Mouse (Mus musculus) embryo, embryonic 11 days (tissue): ENCODE results near the gene Atp5d.

Experiments
- DNase-seq: peaks from one replicate; pipeline ENCODE4 v3.0.0-alpha.2; 2015

Gene Atp5d

GRCm38 (mm10) chr10:80189999-80190398, 51.6 kb downstream of the Atp5d start:
- DNase-seq: peak; percentile 66

- peak; percentile 79 for DNase-seq
Observed at GRCm38 (mm10) chr10:80190491-80191051, 52.1 kb downstream of the Atp5d start.

GRCm38 (mm10) chr10:80193976-80194375, 55.5 kb downstream of the Atp5d start:
- no peak for DNase-seq

GRCm38 (mm10) chr10:80194441-80194840, 56.0 kb downstream of the Atp5d start:
- no peak for DNase-seq
